Mouse (Mus musculus) E14TG2a.4 (cell line): ENCODE measurements around the gene Smarcc1.

Source experiments
- CTCF ChIP-seq: conservative IDR thresholded peaks from 2 replicates; pipeline ENCODE4 v1.5.1; 2014; ENCODE audit warnings: low read length
- NANOG ChIP-seq: IDR thresholded peaks from 2 replicates; pipeline ENCODE4 v1.6.1; 2014; ENCODE audit warnings: borderline replicate concordance, low read length, mixed read lengths
- POU5F1 ChIP-seq: IDR thresholded peaks from 2 replicates; pipeline ENCODE4 v1.6.1; 2014; ENCODE audit warnings: low read length, borderline replicate concordance

DNA sequence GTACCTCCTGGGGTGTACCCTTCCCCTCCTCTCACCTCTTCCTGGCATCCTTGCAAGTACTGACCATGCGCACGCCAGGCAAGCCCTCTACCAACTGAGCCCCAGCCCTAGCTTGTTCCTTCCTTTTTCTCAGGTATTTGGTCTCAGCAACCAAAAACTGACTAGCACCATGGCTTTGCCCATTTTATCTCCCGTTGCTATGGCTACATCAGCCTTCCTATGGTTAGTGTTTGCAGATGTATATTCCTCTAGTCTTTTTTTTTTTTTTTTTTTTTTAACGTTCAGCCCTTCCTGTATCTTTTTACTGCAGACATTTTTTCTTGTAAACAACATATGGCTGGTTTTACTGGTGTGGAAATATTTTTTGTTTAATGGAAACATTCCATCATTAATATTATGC lies 156.0 kb downstream of the Smarcc1 start:
- TF ChIP-seq CTCF = no peak
- TF ChIP-seq POU5F1 = no peak
- TF ChIP-seq NANOG = no peak
